Mouse (Mus musculus): ENCODE measurements around the gene Nhlh2.

- TF ChIP-seq POLR2A (IDR thresholded peaks at IDR 0.05; ENCODE audit: borderline replicate concordance, insufficient read depth, low read length) (no peak), CTCF (IDR thresholded peaks at IDR 0.05; ENCODE audit: borderline replicate concordance, insufficient read depth, low read depth, low read length) (peak; percentile 41; the same call in 1 of the 2 replicates)
Observed at GRCm38 (mm10) chr3:102027880-102028279, 18.0 kb downstream of the Nhlh2 start.

Data from cerebellum, adult 2 months (tissue).